Mouse (Mus musculus) embryonic facial prominence, embryonic 11.5 days (tissue): Measurements from ENCODE around the gene Chd9. TPM values are rescaled to one million over a fixed set of nuclear protein-coding genes. Genes with fewer than 3 reads are reported as not detected.

Experiments
- microRNA-seq: library from miRNA; unstranded; fragments of <30 nt; microRNA quantifications from one replicate; pipeline ENCODE4, GENCODE M21; 2016; ENCODE audit warnings: borderline number of aligned reads
- polyA plus RNA-seq: library from polyadenylated mRNA; unstranded; fragments of >200 nt; fragmentation: Nextera tagmentation; extraction: Ambion mirVana; gene quantifications from 2 replicates; pipeline ENCODE4 v1.2.1, GENCODE M21; 2014

Gene Chd9
- polyA plus RNA-seq, 1 experiment from 2014 or later = 37.1 TPM

Small RNA genes within 50 kb of the gene (microRNA-seq; reads per million reads assigned to microRNA genes)
- not detected for gene Gm44382

Other genes starting within 250 kb of the Chd9 start
- not detected in 2 replicates for gene Gm19935, start 11.0 kb upstream of the Chd9 start, polyA plus RNA-seq
- gene Rbl2, start 241.7 kb downstream of the Chd9 start, polyA plus RNA-seq = 11.1 and 11.8 TPM in 2 replicates